Mouse (Mus musculus) myocyte (in vitro differentiated cells): Measurements from ENCODE around the gene Cfl1. TPM values are rescaled to one million over a fixed set of nuclear protein-coding genes. Genes with fewer than 3 reads are reported as not detected.

Experiments used
- H3K27me3 ChIP-seq: one replicate; pipeline ENCODE4 v1.6.1; 2011; ENCODE audit not compliant: control insufficient read depth, insufficient read depth, insufficient read length
- H3K36me3 ChIP-seq: one replicate; pipeline ENCODE4 v1.6.1; 2011; ENCODE audit not compliant: control insufficient read depth, insufficient read depth
- H3K4me2 ChIP-seq: one replicate; pipeline ENCODE4 v1.6.1; 2011; ENCODE audit warnings: low read depth, control low read depth
- H3K4me3 ChIP-seq: one replicate; pipeline ENCODE4 v1.5.1; 2011; ENCODE audit warnings: mild to moderate bottlenecking, control low read depth, moderate library complexity
- H3K79me2 ChIP-seq: one replicate; pipeline ENCODE4 v1.6.1; 2011; ENCODE audit not compliant: control insufficient read depth, insufficient read depth
- H3ac ChIP-seq: one replicate; pipeline ENCODE4 v1.6.1; 2011; ENCODE audit not compliant: control insufficient read depth, insufficient read length
- CEBPB ChIP-seq: IDR thresholded peaks from 2 replicates; pipeline ENCODE4 v1.6.1; 2011; ENCODE audit warnings: mild to moderate bottlenecking, moderate library complexity; ENCODE audit not compliant: poor library complexity, insufficient read depth, severe bottlenecking
- E2F4 ChIP-seq: IDR thresholded peaks from one replicate; pipeline ENCODE4 v1.6.1; 2011; ENCODE audit warnings: mild to moderate bottlenecking, control low read depth, moderate library complexity; ENCODE audit not compliant: insufficient read depth
- MAX ChIP-seq: IDR thresholded peaks from one replicate; pipeline ENCODE4 v1.6.1; 2011; ENCODE audit warnings: low read depth, mild to moderate bottlenecking, control low read depth
- MYOD1 ChIP-seq, 3 experiments: IDR thresholded peaks; one replicate each; pipeline ENCODE4 v1.6.1; 2011; ENCODE audit warnings: control low read depth in 2 of 3, low read depth in 2 of 3, mild to moderate bottlenecking in 2 of 3, moderate library complexity in 1 of 3; ENCODE audit not compliant: insufficient read length in 2 of 3, control insufficient read depth in 1 of 3
- MYOG ChIP-seq, 3 experiments: IDR thresholded peaks; one replicate each; pipeline ENCODE4 v1.6.1; 2011; ENCODE audit warnings: control low read depth in 2 of 3, low read depth in 2 of 3, mild to moderate bottlenecking in 2 of 3; ENCODE audit not compliant: insufficient read length in 2 of 3, control insufficient read depth in 1 of 3, insufficient read depth in 1 of 3
- POLR2A ChIP-seq: IDR thresholded peaks from one replicate; pipeline ENCODE4 v1.6.1; 2011; ENCODE audit warnings: low read depth, mild to moderate bottlenecking, control low read depth, moderate library complexity; ENCODE audit not compliant: insufficient read length
- POLR2AphosphoS2 ChIP-seq: IDR thresholded peaks from one replicate; pipeline ENCODE4 v1.6.1; 2011; ENCODE audit warnings: low read depth, control low read depth; ENCODE audit not compliant: insufficient read length
- REST ChIP-seq: IDR thresholded peaks from one replicate; pipeline ENCODE4 v1.6.1; 2011; ENCODE audit warnings: mild to moderate bottlenecking, control low read depth, moderate library complexity; ENCODE audit not compliant: insufficient read depth, insufficient read length
- SRF ChIP-seq: IDR thresholded peaks from one replicate; pipeline ENCODE4 v1.6.1; 2011; ENCODE audit warnings: low read depth; ENCODE audit not compliant: control insufficient read depth, insufficient read length
- TCF12 ChIP-seq: IDR thresholded peaks from one replicate; pipeline ENCODE4 v1.6.1; 2011; ENCODE audit warnings: mild to moderate bottlenecking, control low read depth; ENCODE audit not compliant: poor library complexity, insufficient read depth, severe bottlenecking
- TCF3 ChIP-seq: IDR thresholded peaks from one replicate; pipeline ENCODE4 v1.6.1; 2011; ENCODE audit warnings: low read depth, control low read depth; ENCODE audit not compliant: insufficient read length
- USF1 ChIP-seq: IDR thresholded peaks from one replicate; pipeline ENCODE4 v1.6.1; 2011; ENCODE audit warnings: low read depth, mild to moderate bottlenecking, control low read depth, moderate library complexity
- polyA plus RNA-seq: library from polyadenylated mRNA; unstranded; fragments of >200 nt; fragmentation: generic; extraction: Trizol; gene quantifications from one replicate; pipeline ENCODE4 v1.2.1, GENCODE M21; 2012; ENCODE audit warnings: missing spikeins

The Cfl1 gene
- polyA plus RNA-seq, 1 experiment = 948 TPM

- Histone ChIP-seq H3K79me2 (peaks cover 13% of the 10 kb centered on the region), H3K4me2 (no peak overlapping the region), H3K4me3 (no peak overlapping the region), H3K27me3 (no peaks in the 10 kb centered on the region), H3K36me3 (peaks cover 20% of the 10 kb centered on the region), H3ac (no peak overlapping the region)
- TF ChIP-seq POLR2AphosphoS2 = peak; percentile 72
- TF ChIP-seq POLR2A = peak; percentile 10
- peak in 2 of 3 experiments; percentile 54 to 69 for TF ChIP-seq MYOD1 (IDR thresholded peaks at IDR 0.05; ENCODE audit: control insufficient read depth in 1 of 3, insufficient read length in 2 of 3, low read depth in 2 of 3)
- TF ChIP-seq MYOG (IDR thresholded peaks at IDR 0.05; ENCODE audit: control insufficient read depth in 1 of 3, insufficient read depth in 1 of 3, insufficient read length in 2 of 3, low read depth in 2 of 3) = peak in 2 of 3 experiments; percentile 12 to 51
- no peak for TF ChIP-seq E2F4
Measured at GRCm38 (mm10) chr19:5480016-5480415, 10.2 kb upstream of the Cfl1 start.

- no peak overlapping the region for H3ac ChIP-seq
- peaks cover 27% of the 10 kb centered on the region for H3K36me3 ChIP-seq
- TF ChIP-seq E2F4 (no peak), MYOD1 (IDR thresholded peaks at IDR 0.05; ENCODE audit: control insufficient read depth in 1 of 3, insufficient read length in 2 of 3, low read depth in 2 of 3) (no peak), USF1 (no peak), CEBPB (no peak), TCF12 (no peak), POLR2AphosphoS2 (peak; percentile 61), MAX (no peak), POLR2A (peak; percentile 25)
- H3K4me3 ChIP-seq = no peak overlapping the region
- H3K79me2 ChIP-seq = peaks cover 7% of the 10 kb centered on the region
- no peak overlapping the region for H3K4me2 ChIP-seq
- H3K27me3 ChIP-seq = no peaks in the 10 kb centered on the region
Measured at GRCm38 (mm10) chr19:5481398-5481797, 8.9 kb upstream of the Cfl1 start.

- TF ChIP-seq POLR2A (no peak), POLR2AphosphoS2 (peak; percentile 75)
- H3K4me3 ChIP-seq = no peak overlapping the region
- peaks cover 23% of the 10 kb centered on the region for H3K36me3 ChIP-seq
- H3ac ChIP-seq = no peak overlapping the region
- no peak overlapping the region for H3K4me2 ChIP-seq
- H3K27me3 ChIP-seq = no peaks in the 10 kb centered on the region
- peaks cover 14% of the 10 kb centered on the region for H3K79me2 ChIP-seq
Measured at GRCm38 (mm10) chr19:5483386-5484359, 6.6 kb upstream of the Cfl1 start.

GRCm38 (mm10) chr19:5484496-5484895 lies 5.8 kb upstream of the Cfl1 start:
- Histone ChIP-seq H3K4me2 (no peak overlapping the region), H3K4me3 (no peak overlapping the region), H3K79me2 (peaks cover 14% of the 10 kb centered on the region), H3K36me3 (peaks cover 23% of the 10 kb centered on the region), H3ac (no peak overlapping the region), H3K27me3 (no peaks in the 10 kb centered on the region)
- TF ChIP-seq SRF (no peak), MYOD1 (IDR thresholded peaks at IDR 0.05; ENCODE audit: control insufficient read depth in 1 of 3, insufficient read length in 2 of 3, low read depth in 2 of 3) (no peak), E2F4 (no peak), TCF3 (no peak), REST (no peak)

- Histone ChIP-seq H3K79me2 (peaks cover 14% of the 10 kb centered on the region), H3K4me2 (no peak overlapping the region), H3K4me3 (no peak overlapping the region), H3K27me3 (no peaks in the 10 kb centered on the region), H3K36me3 (peaks cover 23% of the 10 kb centered on the region), H3ac (no peak overlapping the region)
- TF ChIP-seq POLR2AphosphoS2 (peak; percentile 4), REST (no peak)
Measured at GRCm38 (mm10) chr19:5485371-5485770, 4.9 kb upstream of the Cfl1 start.

GRCm38 (mm10) chr19:5485821-5486220 lies 4.4 kb upstream of the Cfl1 start:
- Histone ChIP-seq H3K27me3 (no peaks in the 10 kb centered on the region), H3K36me3 (peaks cover 22% of the 10 kb centered on the region)
- TF ChIP-seq MAX (no peak), USF1 (no peak), MYOD1 (IDR thresholded peaks at IDR 0.05; ENCODE audit: control insufficient read depth in 1 of 3, insufficient read length in 2 of 3, low read depth in 2 of 3) (no peak), TCF3 (no peak), MYOG (IDR thresholded peaks at IDR 0.05; ENCODE audit: control insufficient read depth in 1 of 3, insufficient read depth in 1 of 3, insufficient read length in 2 of 3, low read depth in 2 of 3) (no peak), TCF12 (no peak), POLR2AphosphoS2 (no peak), CEBPB (no peak), SRF (no peak), POLR2A (no peak), E2F4 (no peak), REST (no peak)

More at GRCm38 (mm10) chr19:5485821-5486220, 4.4 kb upstream of the Cfl1 start:
- peaks cover 15% of the 10 kb centered on the region for H3K79me2 ChIP-seq
- no peak overlapping the region for H3K4me3 ChIP-seq
- H3K4me2 ChIP-seq = no peak overlapping the region
- H3ac ChIP-seq = no peak overlapping the region
